Mouse (Mus musculus): ENCODE results near the gene Tcp10a. TPM values are rescaled to one million over a fixed set of nuclear protein-coding genes. Genes with fewer than 3 reads are reported as not detected.
A peak's percentile ranks its signal among the peaks of the same experiment; 100 is the strongest.
"Not testable (repeated sequence)": the region's sequence is repeated elsewhere in the genome, so short reads cannot be mapped to it uniquely, and the experiment has no call there.

The Tcp10a gene
- under 1 TPM in 1 of 2 experiments, not detected in 1; 0.21 TPM for total RNA-seq (2021)

- intact Hi-C loops (cut with DNase I); DNase-seq (ENCODE audit: extremely low spot score in 1 of 2, low spot score in 2 of 2): not testable (repeated sequence)
These were observed at the start of gene Tcp10a for GRCm38 (mm10) chr17:7324346-7324745. TSS of gene Tcp10a (plus strand) at chr17:7324646.

- intact Hi-C loops (cut with DNase I), result no loop called here
- no peak for DNase-seq (ENCODE audit: extremely low spot score in 1 of 2, low spot score in 2 of 2)
These were observed 45.7 kb upstream of the Tcp10a start for GRCm38 (mm10) chr17:7278702-7279242.

- DNase-seq (ENCODE audit: extremely low spot score in 1 of 2, low spot score in 2 of 2), result no peak
- intact Hi-C loops (cut with DNase I), result no loop called here
These were observed 45.2 kb upstream of the Tcp10a start for GRCm38 (mm10) chr17:7279251-7279650.

- DNase-seq (ENCODE audit: extremely low spot score in 1 of 2, low spot score in 2 of 2), result peak in 1 of 2 experiments; percentile 60
- intact Hi-C loops (cut with DNase I), result no loop called here
These were observed 40.0 kb upstream of the Tcp10a start for GRCm38 (mm10) chr17:7284297-7284910.

GRCm38 (mm10) chr17:7285292-7285691, 39.2 kb upstream of the Tcp10a start:
- intact Hi-C loops (cut with DNase I), result no loop called here
- DNase-seq (ENCODE audit: extremely low spot score in 1 of 2, low spot score in 2 of 2), result no peak

- intact Hi-C loops (cut with DNase I), result no loop called here
- DNase-seq (ENCODE audit: extremely low spot score in 1 of 2, low spot score in 2 of 2), result no peak
These were observed 37.9 kb upstream of the Tcp10a start for GRCm38 (mm10) chr17:7286422-7287050.

- intact Hi-C loops (cut with DNase I), result no loop called here
These were observed 32.3 kb upstream of the Tcp10a start for GRCm38 (mm10) chr17:7292012-7292684.

GRCm38 (mm10) chr17:7306278-7307196, 17.9 kb upstream of the Tcp10a start:
- peak in 1 of 2 experiments; percentile 78 for DNase-seq (ENCODE audit: extremely low spot score in 1 of 2, low spot score in 2 of 2)
- intact Hi-C loops (cut with DNase I), result not testable (repeated sequence)

More at GRCm38 (mm10) chr17:7292012-7292684, 32.3 kb upstream of the Tcp10a start:
- peak in 1 of 2 experiments; percentile 24 for DNase-seq (ENCODE audit: extremely low spot score in 1 of 2, low spot score in 2 of 2)

GRCm38 (mm10) chr17:7315693-7316382, 8.6 kb upstream of the Tcp10a start:
- DNase-seq (ENCODE audit: extremely low spot score in 1 of 2, low spot score in 2 of 2); intact Hi-C loops (cut with DNase I): not testable (repeated sequence)

- intact Hi-C loops (cut with DNase I), result not testable (repeated sequence)
These were observed 4.7 kb upstream of the Tcp10a start for GRCm38 (mm10) chr17:7319789-7320188.

GRCm38 (mm10) chr17:7326415-7326814, 2.0 kb downstream of the Tcp10a start:
- DNase-seq (ENCODE audit: extremely low spot score in 1 of 2, low spot score in 2 of 2); intact Hi-C loops (cut with DNase I): not testable (repeated sequence)

More at GRCm38 (mm10) chr17:7319789-7320188, 4.7 kb upstream of the Tcp10a start:
- DNase-seq (ENCODE audit: extremely low spot score in 1 of 2, low spot score in 2 of 2), result not testable (repeated sequence)

GRCm38 (mm10) chr17:7332745-7333144, 8.3 kb downstream of the Tcp10a start:
- intact Hi-C loops (cut with DNase I); DNase-seq (ENCODE audit: extremely low spot score in 1 of 2, low spot score in 2 of 2): not testable (repeated sequence)

- not testable (repeated sequence) for DNase-seq (ENCODE audit: extremely low spot score in 1 of 2, low spot score in 2 of 2)
These were observed 12.9 kb downstream of the Tcp10a start for GRCm38 (mm10) chr17:7337381-7337780.

GRCm38 (mm10) chr17:7348765-7349164, 24.3 kb downstream of the Tcp10a start:
- intact Hi-C loops (cut with DNase I); DNase-seq (ENCODE audit: extremely low spot score in 1 of 2, low spot score in 2 of 2): not testable (repeated sequence)

More at GRCm38 (mm10) chr17:7337381-7337780, 12.9 kb downstream of the Tcp10a start:
- intact Hi-C loops (cut with DNase I), result not testable (repeated sequence)

GRCm38 (mm10) chr17:7352596-7352995, 28.1 kb downstream of the Tcp10a start, which contains the start of gene Ttll2:
TSS of gene Ttll2 (minus strand) at chr17:7352696.
- DNase-seq (ENCODE audit: extremely low spot score in 1 of 2, low spot score in 2 of 2); intact Hi-C loops (cut with DNase I): not testable (repeated sequence)

GRCm38 (mm10) chr17:7359806-7360205, 35.4 kb downstream of the Tcp10a start:
- intact Hi-C loops (cut with DNase I), result not testable (repeated sequence)
- DNase-seq (ENCODE audit: extremely low spot score in 1 of 2, low spot score in 2 of 2), result peak in 1 of 2 experiments; percentile 23

GRCm38 (mm10) chr17:7360749-7361465, 36.5 kb downstream of the Tcp10a start:
- intact Hi-C loops (cut with DNase I), result not testable (repeated sequence)
- peak; percentile 28 to 40 for DNase-seq (ENCODE audit: extremely low spot score in 1 of 2, low spot score in 2 of 2)
